Mouse (Mus musculus): ENCODE measurements around the gene Txnrd2.

The Txnrd2 gene

GRCm38 (mm10) chr16:18393595-18393994, 32.6 kb upstream of the Txnrd2 start:
- DNase-seq (ENCODE audit: low read depth, low spot score), result no peak

- no peak for DNase-seq (ENCODE audit: low read depth, low spot score)
These were observed 32.1 kb upstream of the Txnrd2 start for GRCm38 (mm10) chr16:18394056-18394455.

DNA sequence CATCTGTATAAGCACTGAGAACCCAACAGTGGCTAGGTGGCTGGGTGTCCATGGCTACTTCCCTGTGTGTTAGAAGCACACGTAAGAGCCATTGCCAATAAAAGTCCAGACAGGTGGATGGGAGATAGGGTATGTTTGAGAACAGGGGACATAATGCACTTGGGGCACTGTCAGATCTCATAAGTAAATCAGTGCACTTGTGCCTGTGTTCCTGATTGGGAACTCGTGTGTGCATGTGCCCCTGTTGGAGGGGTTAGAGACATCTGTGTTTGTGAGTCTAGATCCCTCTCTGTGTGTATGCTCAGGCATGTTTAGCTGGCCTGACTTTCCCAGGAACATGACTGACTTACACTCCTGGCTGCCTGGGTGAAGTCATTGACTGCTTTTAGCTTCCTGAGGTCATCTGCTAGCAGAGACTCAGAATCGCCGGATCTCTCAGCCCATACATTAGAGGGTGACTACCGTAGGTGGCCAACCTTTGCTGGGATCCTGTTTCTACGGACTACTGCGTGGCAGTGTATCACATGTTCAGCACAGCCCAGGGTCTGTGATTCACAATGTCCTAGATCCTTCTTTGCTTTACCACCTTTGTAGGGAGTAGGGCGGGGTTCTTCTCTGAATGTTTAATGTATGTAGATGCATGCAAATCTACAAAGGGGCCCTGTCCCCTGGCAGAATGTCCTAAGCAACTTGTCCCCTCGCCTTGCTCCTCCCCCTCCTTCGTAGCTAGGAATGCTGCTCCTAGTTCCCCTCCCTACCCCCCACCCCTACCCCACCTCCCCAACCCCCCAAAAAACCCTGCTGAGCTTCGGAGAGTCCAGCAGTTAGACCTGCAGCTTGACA, 31.2 kb upstream of the Txnrd2 start:
- DNase-seq (ENCODE audit: low read depth, low spot score), result no peak

GRCm38 (mm10) chr16:18395620-18396036, 30.6 kb upstream of the Txnrd2 start:
- no peak for DNase-seq (ENCODE audit: low read depth, low spot score)

GRCm38 (mm10) chr16:18396201-18396600, 30.0 kb upstream of the Txnrd2 start:
- no peak for DNase-seq (ENCODE audit: low read depth, low spot score)

DNA sequence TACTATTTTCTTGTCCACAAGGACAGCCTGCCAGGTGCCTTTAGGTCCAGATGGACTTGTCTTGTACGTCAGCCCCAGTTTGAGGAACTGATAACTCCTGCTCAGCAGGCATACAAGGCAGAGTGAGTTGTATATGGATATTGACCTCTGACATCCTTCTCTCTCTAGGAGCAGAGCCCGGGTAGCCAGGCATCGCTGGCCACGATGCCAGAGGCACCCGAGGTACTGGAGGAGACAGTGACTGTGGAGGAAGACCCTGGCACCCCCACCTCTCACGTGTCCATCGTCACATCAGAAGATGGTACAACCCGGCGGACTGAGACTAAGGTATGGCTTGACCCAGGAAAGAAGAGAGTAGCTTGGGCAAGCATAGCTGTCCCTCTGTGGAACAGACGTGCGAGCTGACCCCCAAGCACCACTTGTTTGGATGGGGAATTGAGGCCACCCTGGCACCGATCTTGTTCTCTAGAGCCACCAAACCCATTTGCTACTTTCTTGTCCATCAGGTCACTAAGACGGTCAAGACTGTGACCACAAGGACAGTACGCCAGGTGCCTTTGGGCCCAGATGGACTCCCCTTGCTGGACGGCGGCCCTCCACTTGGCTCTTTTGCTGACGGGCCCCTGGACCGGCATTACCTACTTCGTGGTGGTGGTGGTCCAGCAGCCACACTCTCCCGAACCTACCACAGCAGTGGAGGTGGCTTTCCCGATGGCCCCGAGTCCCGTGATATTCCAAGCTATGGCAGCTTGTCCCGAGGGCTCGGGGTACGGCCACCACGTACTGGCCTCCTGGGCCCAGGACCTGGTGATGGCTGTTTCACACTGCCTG, 29.2 kb upstream of the Txnrd2 start:
- DNase-seq (ENCODE audit: low read depth, low spot score), result no peak

DNA sequence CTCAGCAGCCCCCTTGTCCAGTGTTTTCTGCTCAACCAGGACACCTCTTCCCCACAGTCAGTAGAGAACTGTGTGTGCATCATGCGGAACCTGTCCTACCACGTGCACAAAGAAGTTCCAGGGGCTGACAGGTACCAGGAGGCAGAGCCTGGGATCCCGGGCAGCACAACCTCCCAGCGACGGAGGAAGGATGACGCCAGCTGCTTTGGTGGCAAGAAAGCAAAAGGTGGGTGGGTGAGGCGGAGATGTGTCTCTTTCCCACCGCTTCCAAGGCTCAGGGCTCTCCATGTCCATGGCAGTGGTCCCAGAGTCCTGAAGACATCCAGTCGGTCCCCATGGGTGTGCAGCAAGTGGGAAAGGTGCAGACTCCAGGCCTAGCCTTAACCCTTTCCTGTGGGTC, 26.2 kb upstream of the Txnrd2 start:
- DNase-seq (ENCODE audit: low read depth, low spot score), result no peak

DNA sequence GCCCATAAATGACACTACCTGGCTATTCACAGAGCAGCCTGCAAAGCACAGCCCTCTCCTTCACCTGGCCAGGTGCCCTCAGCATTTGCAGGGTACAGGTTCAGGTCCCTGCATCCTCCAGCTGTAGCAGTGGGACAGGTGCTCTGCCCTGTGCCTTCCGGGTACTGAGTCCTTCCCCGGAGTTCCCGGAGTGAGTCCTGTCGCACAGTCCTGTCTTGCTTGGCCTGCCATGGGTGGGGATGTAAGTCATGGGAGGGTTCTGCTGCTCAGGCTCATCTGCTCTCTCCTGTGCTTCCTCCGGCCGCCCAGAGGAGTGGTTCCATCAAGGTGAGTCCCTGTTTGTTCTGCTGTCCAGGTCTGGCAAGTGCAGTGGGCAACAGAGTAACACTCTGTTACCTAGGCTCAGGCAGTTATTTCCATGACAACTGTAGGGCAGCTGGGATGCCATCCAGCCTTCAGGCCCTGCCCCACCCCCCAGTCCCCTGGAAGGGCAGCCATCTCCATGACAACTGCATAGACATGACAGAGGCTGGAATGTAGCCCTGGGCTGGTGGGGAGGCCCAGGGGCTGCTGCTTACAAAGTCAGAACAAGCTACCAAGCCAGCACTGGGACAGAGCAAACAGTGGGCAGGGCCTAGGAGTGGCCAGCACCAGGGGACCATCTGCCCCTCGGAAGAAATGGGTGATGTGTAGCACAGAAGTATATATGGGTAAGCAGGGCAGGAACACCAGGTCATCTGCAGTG, 25.5 kb upstream of the Txnrd2 start:
- DNase-seq (ENCODE audit: low read depth, low spot score), result no peak

GRCm38 (mm10) chr16:18403285-18403684, 22.9 kb upstream of the Txnrd2 start:
- no peak for DNase-seq (ENCODE audit: low read depth, low spot score)

GRCm38 (mm10) chr16:18405091-18405854, 20.9 kb upstream of the Txnrd2 start:
- DNase-seq (ENCODE audit: low read depth, low spot score), result no peak

GRCm38 (mm10) chr16:18405876-18406275, 20.3 kb upstream of the Txnrd2 start:
- DNase-seq (ENCODE audit: low read depth, low spot score), result no peak

DNA sequence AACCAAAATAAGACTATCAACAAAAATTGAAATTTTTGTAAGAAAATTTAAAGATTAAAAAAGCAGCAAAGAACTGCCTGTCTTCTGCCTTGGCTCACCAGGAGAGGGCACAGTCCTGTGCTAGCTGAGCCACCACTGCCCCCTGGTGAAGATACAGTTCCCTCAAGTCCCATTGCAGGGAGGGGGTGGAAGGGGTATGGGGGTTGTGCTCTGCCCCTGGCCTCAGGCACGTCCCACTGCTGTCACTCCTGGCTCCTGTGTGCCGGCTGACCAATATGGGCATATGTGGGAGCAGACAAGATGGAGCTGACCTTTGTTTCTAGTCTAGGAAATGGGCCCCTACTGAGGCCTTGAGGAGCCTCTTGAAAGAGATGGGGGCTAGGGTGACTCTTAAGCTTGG, 19.9 kb upstream of the Txnrd2 start:
- no peak for DNase-seq (ENCODE audit: low read depth, low spot score)

DNA sequence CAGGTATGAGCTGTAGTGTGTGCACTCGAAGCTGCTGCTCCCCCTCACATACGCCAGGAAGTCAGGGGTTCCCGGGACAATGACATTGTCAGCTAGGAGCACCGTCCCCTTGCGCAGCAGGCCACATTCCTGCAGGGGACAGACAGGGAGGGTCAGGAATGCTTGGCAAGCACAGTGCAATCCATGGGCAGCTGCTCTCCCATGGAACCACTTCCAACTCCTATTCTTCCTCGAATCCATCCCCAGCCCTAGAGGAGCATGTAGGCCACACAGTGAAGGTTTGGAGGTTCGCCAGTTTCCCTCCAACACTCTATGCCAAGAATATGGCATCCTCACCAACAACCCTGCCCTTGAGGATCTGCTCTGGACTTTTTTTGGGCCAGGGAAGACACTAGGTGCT, 18.3 kb upstream of the Txnrd2 start:
- DNase-seq (ENCODE audit: low read depth, low spot score), result no peak

GRCm38 (mm10) chr16:18409776-18410175, 16.4 kb upstream of the Txnrd2 start:
- DNase-seq (ENCODE audit: low read depth, low spot score), result no peak

DNA sequence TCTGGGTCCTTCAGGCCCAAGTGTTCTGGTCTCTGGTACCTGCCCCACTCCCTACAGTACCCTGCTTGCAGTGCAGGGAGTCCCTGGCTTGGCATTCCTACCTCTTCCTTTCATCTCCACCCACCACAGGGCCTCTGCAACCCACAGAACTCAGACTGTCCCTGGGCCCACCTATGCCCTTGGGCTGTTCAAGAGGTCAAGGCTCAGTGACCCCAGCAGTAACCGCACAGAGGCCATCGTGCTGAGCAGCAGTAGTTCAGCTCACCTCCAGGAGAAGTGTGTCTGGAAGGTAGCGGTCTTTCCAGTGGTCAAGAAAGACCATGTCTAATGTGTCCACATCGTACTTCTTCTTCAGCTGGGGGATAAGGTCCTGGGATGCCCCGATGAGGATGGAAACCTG, 15.8 kb upstream of the Txnrd2 start:
- no peak for DNase-seq (ENCODE audit: low read depth, low spot score)

- DNase-seq (ENCODE audit: low read depth, low spot score), result no peak
These were observed 15.0 kb upstream of the Txnrd2 start for GRCm38 (mm10) chr16:18411026-18411649.

DNA sequence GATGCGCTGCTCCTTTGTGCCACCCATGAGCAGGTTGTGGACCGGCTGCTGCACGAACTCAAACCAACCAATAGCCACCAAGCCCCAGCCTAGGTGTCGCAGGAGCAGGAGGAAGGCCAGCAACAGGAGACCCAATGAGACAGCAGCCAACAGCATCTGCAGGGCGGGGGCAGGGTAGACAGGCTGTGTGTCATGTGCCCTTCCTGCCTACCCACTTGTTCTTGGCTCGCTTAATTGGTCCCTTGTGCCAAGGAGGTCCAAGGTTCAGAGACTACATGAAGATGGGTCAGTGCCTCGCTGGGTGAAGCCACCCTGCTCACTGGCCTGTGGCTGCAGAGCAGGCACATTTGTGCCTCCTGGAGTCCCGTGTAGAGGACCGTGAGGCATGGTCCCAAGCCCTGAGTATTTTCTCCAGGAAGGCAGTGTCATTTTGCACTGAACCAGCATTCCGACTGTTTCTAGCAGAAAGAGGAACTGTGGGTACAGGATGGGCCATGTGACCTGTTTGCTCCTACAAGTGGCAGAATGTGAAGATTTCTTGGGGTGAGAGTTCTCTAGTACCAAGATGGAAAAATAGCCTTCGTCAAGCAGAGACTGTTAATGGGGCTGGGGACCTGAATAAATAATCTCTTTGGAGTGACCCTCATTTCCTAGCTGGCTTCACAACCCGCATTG, 14.2 kb upstream of the Txnrd2 start:
- DNase-seq (ENCODE audit: low read depth, low spot score), result no peak

DNA sequence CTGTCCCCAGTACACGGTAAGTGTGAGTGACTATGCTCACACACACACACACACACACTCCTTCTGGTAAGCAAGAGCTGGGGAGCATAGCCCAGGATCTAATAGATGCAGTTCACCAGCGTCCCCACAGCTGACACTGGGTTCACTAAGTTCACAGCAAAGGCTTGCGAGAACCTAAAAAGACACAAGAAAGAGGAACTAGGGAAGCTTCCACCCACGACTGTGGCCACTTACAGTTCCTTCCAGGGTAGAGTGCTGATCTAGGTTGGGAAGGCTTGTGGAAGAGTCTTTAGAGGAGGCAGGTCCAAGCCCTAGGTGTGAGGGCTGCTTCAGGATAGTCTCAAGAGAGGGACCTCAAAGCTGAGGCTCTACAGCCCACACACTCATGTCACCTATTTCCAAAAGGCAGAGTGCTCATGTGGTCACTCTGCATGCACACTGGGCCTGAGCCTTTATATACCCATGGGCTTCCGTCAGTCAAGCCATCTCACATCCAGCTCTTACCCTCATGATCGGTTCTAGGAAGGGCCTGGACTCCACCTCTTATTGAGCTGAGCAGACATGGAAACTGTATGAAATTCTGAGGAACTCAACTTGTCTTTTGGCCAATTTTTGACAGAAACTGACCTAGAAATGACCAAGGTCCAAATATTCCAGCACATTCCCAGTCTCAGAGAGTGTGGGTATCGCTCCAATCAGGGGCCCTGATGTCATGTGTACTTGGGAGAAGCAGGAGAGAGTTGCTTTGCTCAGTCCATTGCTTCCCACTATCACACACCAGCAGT, 13.0 kb upstream of the Txnrd2 start:
- DNase-seq (ENCODE audit: low read depth, low spot score), result no peak

DNA sequence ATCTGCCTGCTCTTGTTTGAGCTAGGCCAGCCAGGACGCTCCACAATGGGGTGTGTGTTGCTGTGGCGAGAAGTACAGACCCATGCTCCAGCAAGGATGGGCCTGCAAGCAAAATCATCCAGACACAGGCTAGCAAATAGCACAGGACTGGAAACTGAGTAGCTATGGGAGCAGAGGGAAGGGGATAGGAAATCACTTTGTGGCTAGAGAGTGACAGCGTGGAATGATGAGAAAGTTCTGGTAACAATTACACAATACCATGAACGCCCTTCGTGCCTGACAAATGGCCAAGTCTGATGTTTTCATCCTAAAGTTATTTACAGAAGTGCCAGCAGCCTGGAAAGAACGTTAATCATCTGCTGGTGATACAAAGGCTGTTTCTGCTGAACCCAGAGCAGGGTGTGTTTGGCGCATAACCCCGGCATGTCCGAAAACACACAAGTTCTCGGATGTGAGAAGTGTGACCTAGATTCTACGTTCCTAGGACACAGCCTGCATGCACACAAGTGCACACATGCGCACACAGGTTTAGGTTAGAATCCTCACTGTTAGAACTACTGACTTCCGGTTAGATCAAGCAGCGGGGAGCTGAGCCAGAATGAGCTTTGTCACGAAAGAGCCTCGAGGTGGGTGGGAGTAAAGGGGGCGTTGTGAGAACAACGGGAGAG, 10.0 kb upstream of the Txnrd2 start:
- DNase-seq (ENCODE audit: low read depth, low spot score), result no peak
